Mouse (Mus musculus): ENCODE results near the gene Slc7a14. TPM values are rescaled to one million over a fixed set of nuclear protein-coding genes. Genes with fewer than 3 reads are reported as not detected.

Gene Slc7a14
- total RNA-seq (2021) (under 1 TPM; 0.03 to 0.14 TPM), polyA plus RNA-seq (2012; rRNA removed) (0.12 and 0.15 TPM in 2 replicates)
- long read RNA-seq, partial matches to known transcripts, result 0 of 1 reads
- long read RNA-seq, other reads (novel, unspliced or antisense), result 1 of 1 reads

GRCm38 (mm10) chr3:31309934-31310787, at the start of gene Slc7a14:
Gene Slc7a14, minus strand, starts transcription at chr3:31310378.
- TF ChIP-seq CTCF (IDR thresholded peaks at IDR 0.05) (no peak), EP300 (IDR thresholded peaks at IDR 0.05; ENCODE audit: insufficient read depth, low read depth, low read length) (no peak), POLR2A (IDR thresholded peaks at IDR 0.05; ENCODE audit: insufficient read depth, low read depth, low read length) (no peak)
- H3K9ac ChIP-seq (ENCODE audit: low read depth, low read length), result no peak within 1 kb of the TSS
- intact Hi-C loops (cut with DNase I), result no loop called here
- H3K27ac ChIP-seq, result no peak within 1 kb of the TSS
- no peaks in the 10 kb centered on the region for H3K79me2 ChIP-seq (replicated peaks; ENCODE audit: control insufficient read depth, insufficient read depth, low read length)
- H3K4me1 ChIP-seq (ENCODE audit: control insufficient read depth, insufficient read depth, low read length), result no peaks in the 10 kb centered on the region
- no peak within 1 kb of the TSS for H3K4me3 ChIP-seq
- H3K36me3 ChIP-seq (ENCODE audit: control insufficient read depth, insufficient read depth, low read length), result no peaks in the 10 kb centered on the region
- WGBS, result 1% methylated on average over 34 of the region's 38 CpGs
- peaks cover 6% of the 10 kb centered on the region for H3K27me3 ChIP-seq (ENCODE audit: control insufficient read depth, insufficient read depth, low read length)
- DNase-seq, result no peak

GRCm38 (mm10) chr3:31346540-31346939, 36.4 kb upstream of the Slc7a14 start:
- Histone ChIP-seq H3K9ac (ENCODE audit: low read depth, low read length) (no peak overlapping the region), H3K27ac (no peak overlapping the region), H3K4me1 (ENCODE audit: control insufficient read depth, insufficient read depth, low read length) (no peaks in the 10 kb centered on the region), H3K4me3 (no peak overlapping the region), H3K36me3 (ENCODE audit: control insufficient read depth, insufficient read depth, low read length) (no peaks in the 10 kb centered on the region), H3K79me2 (replicated peaks; ENCODE audit: control insufficient read depth, insufficient read depth, low read length) (no peaks in the 10 kb centered on the region), H3K27me3 (ENCODE audit: control insufficient read depth, insufficient read depth, low read length) (no peaks in the 10 kb centered on the region)
- TF ChIP-seq CTCF (IDR thresholded peaks at IDR 0.05), result no peak
- TF ChIP-seq POLR2A (IDR thresholded peaks at IDR 0.05; ENCODE audit: insufficient read depth, low read depth, low read length), result no peak
- TF ChIP-seq EP300 (IDR thresholded peaks at IDR 0.05; ENCODE audit: insufficient read depth, low read depth, low read length), result no peak
- WGBS, result 66% methylated on average over 4 of the region's 4 CpGs
- intact Hi-C loops (cut with DNase I), result no loop called here
- DNase-seq, result no peak

- DNase-seq, result no peak
- Histone ChIP-seq H3K4me1 (ENCODE audit: control insufficient read depth, insufficient read depth, low read length) (no peaks in the 10 kb centered on the region), H3K27ac (no peak overlapping the region), H3K36me3 (ENCODE audit: control insufficient read depth, insufficient read depth, low read length) (no peaks in the 10 kb centered on the region), H3K4me3 (no peak overlapping the region), H3K79me2 (replicated peaks; ENCODE audit: control insufficient read depth, insufficient read depth, low read length) (no peaks in the 10 kb centered on the region), H3K27me3 (ENCODE audit: control insufficient read depth, insufficient read depth, low read length) (no peaks in the 10 kb centered on the region), H3K9ac (ENCODE audit: low read depth, low read length) (no peak overlapping the region)
- intact Hi-C loops (cut with DNase I), result no loop called here
- TF ChIP-seq EP300 (IDR thresholded peaks at IDR 0.05; ENCODE audit: insufficient read depth, low read depth, low read length), result no peak
- TF ChIP-seq POLR2A (IDR thresholded peaks at IDR 0.05; ENCODE audit: insufficient read depth, low read depth, low read length), result no peak
- no peak for TF ChIP-seq CTCF (IDR thresholded peaks at IDR 0.05)
- WGBS, result 61% methylated on average over 4 of the region's 4 CpGs
Measured at GRCm38 (mm10) chr3:31345766-31346165, 35.6 kb upstream of the Slc7a14 start.

DNA sequence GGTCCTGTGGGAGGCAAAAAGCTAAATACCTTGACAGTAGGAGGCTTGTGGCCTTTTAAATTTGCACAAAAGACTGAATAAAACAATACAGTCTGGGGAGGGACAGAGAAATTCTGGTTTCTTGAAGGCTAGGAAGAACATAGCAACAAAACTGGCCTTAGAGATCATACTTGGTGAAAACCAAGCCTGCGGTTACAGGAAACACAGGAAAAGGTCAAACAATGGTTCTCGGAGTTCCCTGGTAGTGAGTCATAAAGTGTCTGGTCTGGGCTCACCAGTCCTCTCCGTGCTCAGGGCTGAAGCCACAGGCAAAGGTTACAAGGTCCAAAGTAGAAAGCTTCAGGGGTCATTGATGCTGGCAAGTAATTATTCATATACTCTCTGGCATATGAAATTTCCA, 29.1 kb upstream of the Slc7a14 start:
- intact Hi-C loops (cut with DNase I), result no loop called here
- no peak overlapping the region for H3K9ac ChIP-seq (ENCODE audit: low read depth, low read length)
- no peak overlapping the region for H3K27ac ChIP-seq
- 44% methylated on average over 3 of the region's 3 CpGs for WGBS
- H3K4me3 ChIP-seq, result no peak overlapping the region
- TF ChIP-seq EP300 (IDR thresholded peaks at IDR 0.05; ENCODE audit: insufficient read depth, low read depth, low read length), result no peak
- TF ChIP-seq POLR2A (IDR thresholded peaks at IDR 0.05; ENCODE audit: insufficient read depth, low read depth, low read length), result no peak
- no peak for TF ChIP-seq CTCF (IDR thresholded peaks at IDR 0.05)
- H3K4me1 ChIP-seq (ENCODE audit: control insufficient read depth, insufficient read depth, low read length), result no peaks in the 10 kb centered on the region
- DNase-seq, result no peak
- no peaks in the 10 kb centered on the region for H3K27me3 ChIP-seq (ENCODE audit: control insufficient read depth, insufficient read depth, low read length)
- H3K36me3 ChIP-seq (ENCODE audit: control insufficient read depth, insufficient read depth, low read length), result no peaks in the 10 kb centered on the region
- no peaks in the 10 kb centered on the region for H3K79me2 ChIP-seq (replicated peaks; ENCODE audit: control insufficient read depth, insufficient read depth, low read length)

GRCm38 (mm10) chr3:31328237-31328836, 18.2 kb upstream of the Slc7a14 start:
- Histone ChIP-seq H3K27ac (no peak overlapping the region), H3K9ac (ENCODE audit: low read depth, low read length) (no peak overlapping the region), H3K4me3 (no peak overlapping the region), H3K4me1 (ENCODE audit: control insufficient read depth, insufficient read depth, low read length) (no peaks in the 10 kb centered on the region), H3K27me3 (ENCODE audit: control insufficient read depth, insufficient read depth, low read length) (no peaks in the 10 kb centered on the region), H3K36me3 (ENCODE audit: control insufficient read depth, insufficient read depth, low read length) (no peaks in the 10 kb centered on the region), H3K79me2 (replicated peaks; ENCODE audit: control insufficient read depth, insufficient read depth, low read length) (no peaks in the 10 kb centered on the region)
- 69% methylated on average over 7 of the region's 7 CpGs for WGBS
- TF ChIP-seq POLR2A (IDR thresholded peaks at IDR 0.05; ENCODE audit: insufficient read depth, low read depth, low read length), result no peak
- no peak for TF ChIP-seq EP300 (IDR thresholded peaks at IDR 0.05; ENCODE audit: insufficient read depth, low read depth, low read length)
- no peak for TF ChIP-seq CTCF (IDR thresholded peaks at IDR 0.05)
- no peak for DNase-seq
- intact Hi-C loops (cut with DNase I), result no loop called here

- H3K27ac ChIP-seq, result no peak overlapping the region
- 90% methylated on average over 5 of the region's 5 CpGs for whole genome bisulfite sequencing
- no peaks in the 10 kb centered on the region for H3K4me1 ChIP-seq (ENCODE audit: control insufficient read depth, insufficient read depth, low read length)
- intact Hi-C loops (cut with DNase I), result no loop called here
- no peaks in the 10 kb centered on the region for H3K27me3 ChIP-seq (ENCODE audit: control insufficient read depth, insufficient read depth, low read length)
- no peaks in the 10 kb centered on the region for H3K79me2 ChIP-seq (replicated peaks; ENCODE audit: control insufficient read depth, insufficient read depth, low read length)
- H3K9ac ChIP-seq (ENCODE audit: low read depth, low read length), result no peak overlapping the region
- H3K36me3 ChIP-seq (ENCODE audit: control insufficient read depth, insufficient read depth, low read length), result no peaks in the 10 kb centered on the region
- TF ChIP-seq CTCF (IDR thresholded peaks at IDR 0.05) (no peak), EP300 (IDR thresholded peaks at IDR 0.05; ENCODE audit: insufficient read depth, low read depth, low read length) (no peak), POLR2A (IDR thresholded peaks at IDR 0.05; ENCODE audit: insufficient read depth, low read depth, low read length) (no peak)
- DNase-seq, result no peak
- no peak overlapping the region for H3K4me3 ChIP-seq
Measured at GRCm38 (mm10) chr3:31327791-31328190, 17.6 kb upstream of the Slc7a14 start.
